Mouse (Mus musculus) ovary, postnatal 14 days (tissue): Measurements from ENCODE around the gene Tinf2.

Experiments used
- DNase-seq: peaks from one replicate; pipeline ENCODE4 v3.0.0; 2022; ENCODE audit warnings: low spot score

Gene Tinf2

DNA sequence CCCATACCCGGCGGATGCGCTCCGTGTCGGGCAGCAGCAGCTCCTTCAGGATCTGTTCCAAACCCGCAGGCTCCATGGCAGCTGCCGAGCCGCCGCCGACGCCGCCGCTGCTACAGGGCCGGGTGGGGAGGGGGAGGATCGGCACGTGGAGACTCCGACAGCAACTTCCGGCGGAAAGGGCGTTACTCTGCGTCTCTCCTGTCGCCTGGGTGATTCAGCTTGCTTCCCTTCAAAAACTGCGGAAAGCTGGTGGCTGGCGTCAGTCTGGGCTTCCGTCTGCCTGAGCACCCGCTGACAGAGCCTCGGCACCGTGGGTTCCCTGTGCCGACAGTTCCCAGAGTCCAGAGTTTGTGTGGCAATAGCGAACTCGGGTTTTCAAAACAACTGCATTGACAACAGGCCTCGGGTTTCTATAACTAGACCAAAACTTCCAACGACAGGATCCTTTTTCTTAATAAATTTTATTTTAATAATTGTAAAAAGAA lies 46.1 kb downstream of the Tinf2 start, which contains the start of gene Ipo4:
Ipo4 (minus strand) TSS at position 435 of the 485 bp plus-strand sequence.
- peak; percentile 68 for DNase-seq

DNA sequence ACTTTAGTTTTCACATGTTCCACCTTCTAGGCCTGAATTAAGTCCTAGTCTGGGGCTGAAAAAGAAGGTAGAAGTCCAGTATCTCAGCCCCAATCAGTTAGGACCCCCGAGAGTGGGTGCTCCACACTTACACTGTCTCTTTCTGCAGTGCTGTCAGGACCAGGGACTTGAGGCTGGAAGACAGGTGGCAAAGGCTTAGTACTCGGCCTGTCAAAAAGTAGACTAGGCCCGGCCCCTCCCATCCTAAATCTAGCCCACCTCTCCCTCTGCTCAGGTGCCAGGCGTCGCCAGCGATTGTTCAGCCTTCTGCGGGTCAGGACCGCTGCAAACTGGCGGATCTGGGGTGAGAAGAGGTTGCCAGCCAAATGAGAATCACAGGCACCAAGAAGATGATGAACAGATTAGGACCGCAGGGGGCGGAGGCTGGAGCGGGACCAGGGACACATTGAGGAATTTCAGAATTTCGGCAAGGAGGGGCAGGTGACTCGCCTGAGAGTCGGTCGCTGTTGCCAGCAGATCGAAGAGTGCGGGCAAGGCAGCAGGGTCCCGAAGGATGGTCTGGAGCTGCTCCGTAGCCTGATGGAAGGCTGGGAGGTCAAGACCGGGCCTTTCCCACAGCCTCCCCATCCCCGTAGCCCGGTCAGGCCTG lies 46.6 kb downstream of the Tinf2 start:
- no peak for DNase-seq

DNA sequence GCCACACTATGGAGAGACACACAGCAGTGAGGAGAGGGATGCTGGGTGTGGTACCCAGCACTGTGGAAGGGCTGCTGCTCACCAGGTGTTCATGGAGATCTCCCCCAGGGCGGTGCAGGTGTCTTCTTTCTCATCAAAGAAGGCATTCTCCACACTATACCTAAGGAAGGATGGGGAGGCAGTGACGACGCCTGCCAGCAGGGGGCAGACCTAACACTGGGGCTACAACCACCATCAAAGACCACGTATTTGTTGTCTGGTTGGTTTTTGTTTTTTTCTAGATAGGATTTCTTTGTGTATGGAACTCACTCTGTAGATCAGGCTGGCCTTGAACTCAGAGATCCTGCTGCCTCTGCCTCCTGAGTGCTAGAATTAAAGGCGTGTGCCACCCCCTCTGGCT lies 52.3 kb downstream of the Tinf2 start:
- DNase-seq = no peak

DNA sequence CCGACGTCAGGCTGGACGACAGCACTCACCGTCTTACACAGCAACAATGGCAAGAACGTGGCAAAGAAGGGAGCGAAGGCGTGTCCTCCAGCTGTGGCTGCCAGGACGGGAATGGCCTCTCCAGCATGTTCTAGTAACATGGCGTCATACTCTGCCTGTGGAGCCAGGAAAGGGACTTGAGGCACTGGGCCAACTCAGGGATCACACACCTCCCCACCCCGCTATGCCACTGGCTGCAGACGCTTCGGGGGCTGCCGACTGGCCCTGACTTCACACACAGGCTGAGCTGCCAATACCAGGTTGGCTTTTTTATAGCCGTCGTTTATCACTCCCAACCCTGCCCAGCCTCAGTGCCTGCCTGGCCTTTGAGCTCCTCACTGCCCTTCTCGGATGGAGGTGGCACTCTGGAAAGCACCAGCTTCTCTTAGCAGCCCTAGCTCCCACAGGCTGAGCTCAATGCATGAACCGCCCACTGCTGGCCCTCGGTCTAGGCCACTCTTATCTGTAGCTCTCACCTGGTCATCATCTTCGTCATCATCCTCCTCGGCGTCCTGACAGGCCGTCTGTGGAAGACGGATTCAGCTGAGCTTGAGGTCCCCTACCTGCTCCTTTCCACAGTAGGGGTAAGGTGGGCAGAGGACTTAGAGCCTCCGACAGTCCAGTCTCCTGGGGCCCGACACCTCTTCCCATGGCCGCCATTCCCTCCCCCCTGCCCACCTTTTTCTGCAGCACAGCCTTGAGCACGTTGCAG lies 53.4 kb downstream of the Tinf2 start:
- no peak for DNase-seq
